Mouse (Mus musculus): Measurements from ENCODE around the gene Il21. TPM values are rescaled to one million over a fixed set of nuclear protein-coding genes. Genes with fewer than 3 reads are reported as not detected.

The Il21 gene
- polyA plus RNA-seq, 1 experiment, result 0.08 TPM

GRCm38 (mm10) chr3:37201122-37201916 is 31.1 kb downstream of the Il21 start:
- no peaks in the 10 kb centered on the region for H3K4me1 ChIP-seq (ENCODE audit: control insufficient read depth, insufficient read depth, low read length)
- H3K27ac ChIP-seq (ENCODE audit: insufficient read depth, low read length), result no peak overlapping the region
- TF ChIP-seq POLR2A (IDR thresholded peaks at IDR 0.05; ENCODE audit: extremely low read depth, insufficient read depth, low read length) (no peak), CTCF (IDR thresholded peaks at IDR 0.05; ENCODE audit: extremely low read depth, insufficient read depth, low read length) (no peak)
- H3K4me3 ChIP-seq (ENCODE audit: insufficient read depth, low read length), result no peak overlapping the region

- Histone ChIP-seq H3K4me1 (ENCODE audit: control insufficient read depth, insufficient read depth, low read length) (no peaks in the 10 kb centered on the region), H3K4me3 (ENCODE audit: insufficient read depth, low read length) (no peak overlapping the region), H3K27ac (ENCODE audit: insufficient read depth, low read length) (no peak overlapping the region)
- TF ChIP-seq POLR2A (IDR thresholded peaks at IDR 0.05; ENCODE audit: extremely low read depth, insufficient read depth, low read length), result no peak
- TF ChIP-seq CTCF (IDR thresholded peaks at IDR 0.05; ENCODE audit: extremely low read depth, insufficient read depth, low read length), result no peak
These were observed 34.1 kb downstream of the Il21 start for GRCm38 (mm10) chr3:37198302-37198701.

GRCm38 (mm10) chr3:37191953-37192352 is 40.5 kb downstream of the Il21 start:
- Histone ChIP-seq H3K27ac (ENCODE audit: insufficient read depth, low read length) (no peak overlapping the region), H3K4me1 (ENCODE audit: control insufficient read depth, insufficient read depth, low read length) (no peaks in the 10 kb centered on the region), H3K4me3 (ENCODE audit: insufficient read depth, low read length) (no peak overlapping the region)
- TF ChIP-seq CTCF (IDR thresholded peaks at IDR 0.05; ENCODE audit: extremely low read depth, insufficient read depth, low read length), result no peak
- TF ChIP-seq POLR2A (IDR thresholded peaks at IDR 0.05; ENCODE audit: extremely low read depth, insufficient read depth, low read length), result no peak

- no peak overlapping the region for H3K27ac ChIP-seq (ENCODE audit: insufficient read depth, low read length)
- no peak for TF ChIP-seq CTCF (IDR thresholded peaks at IDR 0.05; ENCODE audit: extremely low read depth, insufficient read depth, low read length)
- no peak for TF ChIP-seq POLR2A (IDR thresholded peaks at IDR 0.05; ENCODE audit: extremely low read depth, insufficient read depth, low read length)
- no peak overlapping the region for H3K4me3 ChIP-seq (ENCODE audit: insufficient read depth, low read length)
- H3K4me1 ChIP-seq (ENCODE audit: control insufficient read depth, insufficient read depth, low read length), result no peaks in the 10 kb centered on the region
These were observed 46.9 kb downstream of the Il21 start for GRCm38 (mm10) chr3:37185534-37185933.

GRCm38 (mm10) chr3:37182415-37183269 is 49.8 kb downstream of the Il21 start:
- H3K4me3 ChIP-seq (ENCODE audit: insufficient read depth, low read length), result no peak overlapping the region
- H3K4me1 ChIP-seq (ENCODE audit: control insufficient read depth, insufficient read depth, low read length), result no peaks in the 10 kb centered on the region
- H3K27ac ChIP-seq (ENCODE audit: insufficient read depth, low read length), result no peak overlapping the region
- TF ChIP-seq CTCF (IDR thresholded peaks at IDR 0.05; ENCODE audit: extremely low read depth, insufficient read depth, low read length), result no peak
- no peak for TF ChIP-seq POLR2A (IDR thresholded peaks at IDR 0.05; ENCODE audit: extremely low read depth, insufficient read depth, low read length)

GRCm38 (mm10) chr3:37181041-37181440 is 51.4 kb downstream of the Il21 start:
- Histone ChIP-seq H3K4me3 (ENCODE audit: insufficient read depth, low read length) (no peak overlapping the region), H3K27ac (ENCODE audit: insufficient read depth, low read length) (no peak overlapping the region), H3K4me1 (ENCODE audit: control insufficient read depth, insufficient read depth, low read length) (no peaks in the 10 kb centered on the region)
- TF ChIP-seq POLR2A (IDR thresholded peaks at IDR 0.05; ENCODE audit: extremely low read depth, insufficient read depth, low read length) (no peak), CTCF (IDR thresholded peaks at IDR 0.05; ENCODE audit: extremely low read depth, insufficient read depth, low read length) (no peak)

GRCm38 (mm10) chr3:37180039-37180743 is 52.2 kb downstream of the Il21 start:
- no peak overlapping the region for H3K27ac ChIP-seq (ENCODE audit: insufficient read depth, low read length)
- no peaks in the 10 kb centered on the region for H3K4me1 ChIP-seq (ENCODE audit: control insufficient read depth, insufficient read depth, low read length)
- TF ChIP-seq CTCF (IDR thresholded peaks at IDR 0.05; ENCODE audit: extremely low read depth, insufficient read depth, low read length) (0 out of 2 replicates have a peak, but pooled peaks have one; percentile 2), POLR2A (IDR thresholded peaks at IDR 0.05; ENCODE audit: extremely low read depth, insufficient read depth, low read length) (no peak)
- no peak overlapping the region for H3K4me3 ChIP-seq (ENCODE audit: insufficient read depth, low read length)

GRCm38 (mm10) chr3:37179472-37179871 is 53.0 kb downstream of the Il21 start:
- TF ChIP-seq POLR2A (IDR thresholded peaks at IDR 0.05; ENCODE audit: extremely low read depth, insufficient read depth, low read length) (no peak), CTCF (IDR thresholded peaks at IDR 0.05; ENCODE audit: extremely low read depth, insufficient read depth, low read length) (no peak)
- H3K4me1 ChIP-seq (ENCODE audit: control insufficient read depth, insufficient read depth, low read length), result no peaks in the 10 kb centered on the region
- H3K4me3 ChIP-seq (ENCODE audit: insufficient read depth, low read length), result no peak overlapping the region
- no peak overlapping the region for H3K27ac ChIP-seq (ENCODE audit: insufficient read depth, low read length)

All from cortical plate, adult 2 months (tissue).